Mouse (Mus musculus): ENCODE measurements at regions not wholly inside any gene's neighbourhood (a gene's known extent, or its start where the extent isn't known, plus 50 kb on each side); places are given as distances from the start of the nearest gene placed in this dataset.

- in situ Hi-C loops (cut with MboI; ENCODE audit: low sequenced_read_pairs in 2 of 2, unreplicated experiment in 2 of 2), result no loop called here
- no peak for DNase-seq (ENCODE audit: low read depth, low spot score)
- no peaks in the 10 kb centered on the region for H3K36me3 ChIP-seq (ENCODE audit: control insufficient read depth, insufficient read depth, low read length, poor library complexity, severe bottlenecking)
Observed at GRCm38 (mm10) chr5:13922295-13922694, 102.8 kb upstream of the Sema3e start.

GRCm38 (mm10) chr5:13931011-13931410 lies 94.1 kb upstream of the Sema3e start:
- no peaks in the 10 kb centered on the region for H3K9me3 ChIP-seq (ENCODE audit: control insufficient read depth, insufficient read depth, low read depth, low read length)
- no peak for TF ChIP-seq ZC3H11A (IDR thresholded peaks at IDR 0.05; ENCODE audit: borderline replicate concordance, low read depth, low read length)
- TF ChIP-seq ZNF384 (IDR thresholded peaks at IDR 0.05; ENCODE audit: low read depth, low read length), result no peak
- TF ChIP-seq MAFK (IDR thresholded peaks at IDR 0.05; ENCODE audit: insufficient read depth, low read depth, low read length), result no peak
- H3K9ac ChIP-seq (ENCODE audit: insufficient read depth, low read depth, low read length, poor library complexity, severe bottlenecking), result no peak overlapping the region
- DNase-seq (ENCODE audit: low read depth, low spot score), result no peak
- no peak overlapping the region for H3K27ac ChIP-seq (ENCODE audit: insufficient read depth, low read depth, low read length, poor library complexity, severe bottlenecking)
- no peak overlapping the region for H3K4me3 ChIP-seq (ENCODE audit: insufficient read depth in 1 of 2, low read depth in 1 of 2, low read length in 2 of 2, poor library complexity in 1 of 2, severe bottlenecking in 1 of 2)
- H3K36me3 ChIP-seq (ENCODE audit: control insufficient read depth, insufficient read depth, low read length, poor library complexity, severe bottlenecking), result no peaks in the 10 kb centered on the region
- no peaks in the 10 kb centered on the region for H3K4me1 ChIP-seq (ENCODE audit: control insufficient read depth in 2 of 2, insufficient read depth in 2 of 2, low read length in 2 of 2, poor library complexity in 1 of 2)
- in situ Hi-C loops (cut with MboI; ENCODE audit: low sequenced_read_pairs in 2 of 2, unreplicated experiment in 2 of 2), result no loop called here

More at GRCm38 (mm10) chr5:13922295-13922694, 102.8 kb upstream of the Sema3e start:
- TF ChIP-seq CHD2 (IDR thresholded peaks at IDR 0.05; ENCODE audit: low read depth, low read length) (no peak), MAFK (IDR thresholded peaks at IDR 0.05; ENCODE audit: insufficient read depth, low read depth, low read length) (no peak), HCFC1 (IDR thresholded peaks at IDR 0.05; ENCODE audit: borderline replicate concordance, insufficient read depth, low read length) (no peak), ZNF384 (IDR thresholded peaks at IDR 0.05; ENCODE audit: low read depth, low read length) (no peak), ZC3H11A (IDR thresholded peaks at IDR 0.05; ENCODE audit: borderline replicate concordance, low read depth, low read length) (no peak)
- H3K4me1 ChIP-seq (ENCODE audit: control insufficient read depth in 2 of 2, insufficient read depth in 2 of 2, low read length in 2 of 2, poor library complexity in 1 of 2), result no peaks in the 10 kb centered on the region
- H3K9me3 ChIP-seq (ENCODE audit: control insufficient read depth, insufficient read depth, low read depth, low read length), result no peaks in the 10 kb centered on the region
- no peak overlapping the region for H3K9ac ChIP-seq (ENCODE audit: insufficient read depth, low read depth, low read length, poor library complexity, severe bottlenecking)
- no peak overlapping the region for H3K27ac ChIP-seq (ENCODE audit: insufficient read depth, low read depth, low read length, poor library complexity, severe bottlenecking)
- no peak overlapping the region for H3K4me3 ChIP-seq (ENCODE audit: insufficient read depth in 1 of 2, low read depth in 1 of 2, low read length in 2 of 2, poor library complexity in 1 of 2, severe bottlenecking in 1 of 2)

GRCm38 (mm10) chr5:13951346-13951745 lies 73.7 kb upstream of the Sema3e start:
- H3K36me3 ChIP-seq (ENCODE audit: control insufficient read depth, insufficient read depth, low read length, poor library complexity, severe bottlenecking), result no peaks in the 10 kb centered on the region
- H3K9ac ChIP-seq (ENCODE audit: insufficient read depth, low read depth, low read length, poor library complexity, severe bottlenecking), result no peak overlapping the region
- H3K9me3 ChIP-seq (ENCODE audit: control insufficient read depth, insufficient read depth, low read depth, low read length), result no peaks in the 10 kb centered on the region
- no peak overlapping the region for H3K4me3 ChIP-seq (ENCODE audit: insufficient read depth in 1 of 2, low read depth in 1 of 2, low read length in 2 of 2, poor library complexity in 1 of 2, severe bottlenecking in 1 of 2)
- DNase-seq (ENCODE audit: low read depth, low spot score), result no peak
- H3K27ac ChIP-seq (ENCODE audit: insufficient read depth, low read depth, low read length, poor library complexity, severe bottlenecking), result no peak overlapping the region
- TF ChIP-seq CHD2 (IDR thresholded peaks at IDR 0.05; ENCODE audit: low read depth, low read length), result no peak
- TF ChIP-seq ZC3H11A (IDR thresholded peaks at IDR 0.05; ENCODE audit: borderline replicate concordance, low read depth, low read length), result no peak
- in situ Hi-C loops (cut with MboI; ENCODE audit: low sequenced_read_pairs in 2 of 2, unreplicated experiment in 2 of 2), result no loop called here
- H3K4me1 ChIP-seq (ENCODE audit: control insufficient read depth in 2 of 2, insufficient read depth in 2 of 2, low read length in 2 of 2, poor library complexity in 1 of 2), result no peaks in the 10 kb centered on the region

- no peak overlapping the region for H3K9ac ChIP-seq (ENCODE audit: insufficient read depth, low read depth, low read length, poor library complexity, severe bottlenecking)
- H3K27ac ChIP-seq (ENCODE audit: insufficient read depth, low read depth, low read length, poor library complexity, severe bottlenecking), result no peak overlapping the region
- peaks cover 0 to 3% of the 10 kb centered on the region in 2 experiments; a peak in 2 of 4 replicates for H3K4me1 ChIP-seq (ENCODE audit: control insufficient read depth in 2 of 2, insufficient read depth in 2 of 2, low read length in 2 of 2, poor library complexity in 1 of 2)
- no peak overlapping the region for H3K4me3 ChIP-seq (ENCODE audit: insufficient read depth in 1 of 2, low read depth in 1 of 2, low read length in 2 of 2, poor library complexity in 1 of 2, severe bottlenecking in 1 of 2)
- H3K36me3 ChIP-seq (ENCODE audit: control insufficient read depth, insufficient read depth, low read length, poor library complexity, severe bottlenecking), result no peaks in the 10 kb centered on the region
- no peaks in the 10 kb centered on the region for H3K9me3 ChIP-seq (ENCODE audit: control insufficient read depth, insufficient read depth, low read depth, low read length)
- no peak for DNase-seq (ENCODE audit: low read depth, low spot score)
- in situ Hi-C loops (cut with MboI; ENCODE audit: low sequenced_read_pairs in 2 of 2, unreplicated experiment in 2 of 2), result no loop called here
- no peak for TF ChIP-seq CHD2 (IDR thresholded peaks at IDR 0.05; ENCODE audit: low read depth, low read length)
- no peak for TF ChIP-seq ZC3H11A (IDR thresholded peaks at IDR 0.05; ENCODE audit: borderline replicate concordance, low read depth, low read length)
- no peak for TF ChIP-seq ZNF384 (IDR thresholded peaks at IDR 0.05; ENCODE audit: low read depth, low read length)
- TF ChIP-seq MAFK (IDR thresholded peaks at IDR 0.05; ENCODE audit: insufficient read depth, low read depth, low read length), result no peak
- TF ChIP-seq HCFC1 (IDR thresholded peaks at IDR 0.05; ENCODE audit: borderline replicate concordance, insufficient read depth, low read length), result no peak
Observed at GRCm38 (mm10) chr5:13955616-13956015, 69.5 kb upstream of the Sema3e start.

GRCm38 (mm10) chr5:13959575-13959974 lies 65.5 kb upstream of the Sema3e start:
- in situ Hi-C loops (cut with MboI; ENCODE audit: low sequenced_read_pairs in 2 of 2, unreplicated experiment in 2 of 2), result no loop called here
- Histone ChIP-seq H3K27ac (ENCODE audit: insufficient read depth, low read depth, low read length, poor library complexity, severe bottlenecking) (no peak overlapping the region), H3K9me3 (ENCODE audit: control insufficient read depth, insufficient read depth, low read depth, low read length) (no peaks in the 10 kb centered on the region), H3K4me1 (ENCODE audit: control insufficient read depth in 2 of 2, insufficient read depth in 2 of 2, low read length in 2 of 2, poor library complexity in 1 of 2) (peaks cover 0 to 3% of the 10 kb centered on the region in 2 experiments; a peak in 2 of 4 replicates), H3K9ac (ENCODE audit: insufficient read depth, low read depth, low read length, poor library complexity, severe bottlenecking) (no peak overlapping the region), H3K36me3 (ENCODE audit: control insufficient read depth, insufficient read depth, low read length, poor library complexity, severe bottlenecking) (no peaks in the 10 kb centered on the region), H3K4me3 (ENCODE audit: insufficient read depth in 1 of 2, low read depth in 1 of 2, low read length in 2 of 2, poor library complexity in 1 of 2, severe bottlenecking in 1 of 2) (no peak overlapping the region)
- no peak for TF ChIP-seq ZC3H11A (IDR thresholded peaks at IDR 0.05; ENCODE audit: borderline replicate concordance, low read depth, low read length)
- no peak for TF ChIP-seq MAFK (IDR thresholded peaks at IDR 0.05; ENCODE audit: insufficient read depth, low read depth, low read length)
- no peak for TF ChIP-seq HCFC1 (IDR thresholded peaks at IDR 0.05; ENCODE audit: borderline replicate concordance, insufficient read depth, low read length)
- TF ChIP-seq ZNF384 (IDR thresholded peaks at IDR 0.05; ENCODE audit: low read depth, low read length), result no peak
- no peak for TF ChIP-seq CHD2 (IDR thresholded peaks at IDR 0.05; ENCODE audit: low read depth, low read length)
- DNase-seq (ENCODE audit: low read depth, low spot score), result no peak

All from ES-E14 (cell line).